7 mouse cellular contexts compared by ENCODE assay signal in the genomic region with DNA sequence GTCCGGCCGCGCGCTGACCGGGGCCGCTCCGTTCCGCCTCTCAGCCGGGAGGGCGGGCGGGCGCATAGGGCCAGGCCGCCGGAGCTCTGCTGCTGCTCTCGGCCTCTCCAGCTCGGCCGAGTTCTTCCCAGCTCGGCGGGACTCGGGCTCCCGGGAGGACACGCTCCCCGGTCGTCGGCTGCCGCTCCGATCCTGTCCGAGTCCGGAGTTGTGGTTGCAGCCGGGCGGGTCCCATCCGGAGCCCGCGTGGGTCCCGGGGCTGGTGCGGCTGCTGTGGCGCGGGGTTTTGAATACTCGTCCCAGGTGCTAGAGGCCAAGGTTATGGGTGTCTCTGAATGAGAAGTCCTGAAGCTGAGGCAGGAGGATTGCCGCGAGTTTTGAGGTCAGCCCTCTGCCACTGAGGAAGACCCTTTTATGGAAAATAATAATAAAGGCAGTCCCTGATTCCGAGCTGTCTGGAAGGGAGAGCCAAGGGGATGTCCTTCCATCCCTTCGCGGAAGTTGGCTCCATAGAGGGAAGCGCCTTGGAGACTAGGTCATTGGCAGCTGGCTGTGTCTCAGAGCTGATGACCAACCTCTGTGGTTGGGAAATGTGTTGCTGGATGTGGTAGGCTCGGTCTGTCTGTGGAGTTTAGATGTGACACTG. TPM values are rescaled to one million over a fixed set of nuclear protein-coding genes. Genes with fewer than 3 reads are reported as not detected.
DNase-seq lines count a peak whose midpoint lies in the region; ATAC-seq and TF ChIP-seq lines count a peak whose summit lies in the region.

No protein-coding gene starts in this region.

- H3K4me1 ChIP-seq in embryonic fibroblast, embryonic 13.5 days (ENCODE audit: control insufficient read depth, insufficient read depth, low read length): peaks cover 11% of the 10 kb centered on the region; the same call in 1 of the 2 replicates
- peaks cover 43% of the 10 kb centered on the region for H3K4me1 ChIP-seq in heart, embryonic 13.5 days
- peaks cover 10% of the 10 kb centered on the region; the same call in 1 of the 2 replicates for H3K4me1 ChIP-seq in small intestine, adult 2 months (ENCODE audit: control insufficient read depth, insufficient read depth, insufficient read length, low read length)

- H3K4me3 ChIP-seq in embryonic fibroblast, embryonic 13.5 days (ENCODE audit: insufficient read depth, low read length): peak overlapping the region; percentile 96
- peak overlapping the region; percentile 90 for H3K4me3 ChIP-seq in heart, embryonic 13.5 days
- peak overlapping the region; percentile 65 for H3K4me3 ChIP-seq in macrophage (ENCODE audit: inconsistent target)
- peak overlapping the region; percentile 89 for H3K4me3 ChIP-seq in small intestine, adult 2 months (ENCODE audit: low read depth, low read length)

- H3K9me3 ChIP-seq in heart, embryonic 13.5 days: no peaks in the 10 kb centered on the region

- H3K79me2 ChIP-seq in macrophage (ENCODE audit: inconsistent target): peaks cover 49% of the 10 kb centered on the region

- H3K36me3 ChIP-seq in heart, embryonic 13.5 days: no peaks in the 10 kb centered on the region
- no peaks in the 10 kb centered on the region for H3K36me3 ChIP-seq in macrophage (ENCODE audit: inconsistent target)
- H3K36me3 ChIP-seq in small intestine, adult 2 months (ENCODE audit: control insufficient read depth, insufficient read depth, low read length): no peaks in the 10 kb centered on the region

- ATAC-seq in heart, embryonic 13.5 days (ENCODE audit: extremely low read depth, insufficient number of reproducible peaks, low FRiP score, low TSS enrichment): no peak

- peak overlapping the region; percentile 95 for H3K9ac ChIP-seq in heart, embryonic 13.5 days

- peak overlapping the region; percentile 61 for H3K27ac ChIP-seq in embryonic fibroblast, embryonic 13.5 days (ENCODE audit: insufficient read depth, low read length)
- peak overlapping the region; percentile 97 for H3K27ac ChIP-seq in heart, embryonic 13.5 days (replicated peaks)
- H3K27ac ChIP-seq in macrophage: peak overlapping the region; percentile 38
- 0 out of 2 replicates have a peak overlapping the region, but pooled peaks have one; percentile 29 for H3K27ac ChIP-seq in small intestine, adult 2 months (ENCODE audit: insufficient read depth, low read depth, low read length)

- peak overlapping the region; percentile 74 for H3K4me2 ChIP-seq in heart, embryonic 13.5 days

- 0 out of 2 replicates have a peak, but pooled peaks have one; percentile 14 for TF ChIP-seq POLR2A in embryonic fibroblast, embryonic 13.5 days (IDR thresholded peaks at IDR 0.05; ENCODE audit: low read depth, low read length)
- TF ChIP-seq POLR2A in small intestine, adult 2 months (IDR thresholded peaks at IDR 0.05; ENCODE audit: low read depth, low read length): no peak

- WGBS in heart, embryonic 13.5 days: under 1% methylated on average over 39 of the region's 46 CpGs
- WGBS in macrophage (ENCODE audit: missing documents): under 1% methylated on average over 25 of the region's 46 CpGs
- under 1% methylated on average over 43 of the region's 46 CpGs for WGBS in small intestine, adult 2 months

- DNase-seq in CD8-positive naive resting alpha-beta T cell, adult 2 months (ENCODE audit: low read depth in 2 of 2, low spot score in 2 of 2): peak; percentile 33 to 40
- DNase-seq in NIH3T3 (ENCODE audit: low read depth): peak; percentile 72
- peak; percentile 46 to 76 for DNase-seq in kidney, postnatal 25 days

- no peaks in the 10 kb centered on the region for H3K27me3 ChIP-seq in heart, embryonic 13.5 days (replicated peaks)
- H3K27me3 ChIP-seq in small intestine, adult 2 months (ENCODE audit: control insufficient read depth, insufficient read depth, low read length): no peaks in the 10 kb centered on the region

- TF ChIP-seq CTCF in embryonic fibroblast, embryonic 13.5 days (IDR thresholded peaks at IDR 0.05; ENCODE audit: borderline replicate concordance, insufficient read depth, low read length): no peak
- no peak for TF ChIP-seq CTCF in small intestine, adult 2 months (IDR thresholded peaks at IDR 0.05; ENCODE audit: extremely low read depth, insufficient read length, insufficient replicate concordance, low read depth, low read length)

RNA-seq across cellular contexts. Expression of a gene that starts 0.5 kb away (rescaled TPM):
- 21.8 and 27.7 TPM in 2 replicates for polyA plus RNA-seq in embryonic fibroblast, embryonic 13.5 days (2011; ENCODE audit: insufficient read length, low read depth, missing spikeins)
- 18.3 and 19.9 TPM in 2 replicates for polyA plus RNA-seq in heart, embryonic 13.5 days (2015; fragmentation: Nextera tagmentation; extraction: Ambion mirVana)
- 100 to 1,000 TPM in 18 of 26 experiments, 10 to 100 TPM in 8; 50.9 to 597 (median 223) TPM for total RNA-seq in macrophage (2018; cell fraction: chromatin; rRNA removed)
- total RNA-seq in macrophage (2018; cell fraction: cytosol; rRNA removed): 100 to 1,000 TPM in 4 of 26 experiments, 10 to 100 TPM in 22; 24.4 to 186 (median 39.5) TPM
- total RNA-seq in macrophage (2018; cell fraction: nucleus; rRNA removed): 100 to 1,000 TPM in 15 of 26 experiments, 10 to 100 TPM in 11; 40.9 to 381 (median 133) TPM
- polyA plus RNA-seq in macrophage (2018): 25.9 to 31.2 TPM (median 30.9 TPM) in 3 replicates
- polyA plus RNA-seq in small intestine, adult 2 months (2012; rRNA removed): 7.6 and 11.5 TPM in 2 replicates

RNA-seq across cellular contexts. Expression of a gene that starts 27.4 kb away (rescaled TPM):
- 3.6 and 4.4 TPM in 2 replicates for polyA plus RNA-seq in embryonic fibroblast, embryonic 13.5 days (2011; ENCODE audit: insufficient read length, low read depth, missing spikeins)
- polyA plus RNA-seq in heart, embryonic 13.5 days (2015; fragmentation: Nextera tagmentation; extraction: Ambion mirVana): 4.0 and 4.6 TPM in 2 replicates
- 1 to 10 TPM in 15 of 26 experiments, under 1 TPM in 11; 0.45 to 3.2 (median 1.2) TPM for total RNA-seq in macrophage (2018; cell fraction: chromatin; rRNA removed)
- 1 to 10 TPM in 24 of 26 experiments, under 1 TPM in 2; 0.62 to 4.2 (median 2.2) TPM for total RNA-seq in macrophage (2018; cell fraction: cytosol; rRNA removed)
- 1 to 10 TPM in 19 of 26 experiments, under 1 TPM in 7; 0.58 to 7.0 (median 1.5) TPM for total RNA-seq in macrophage (2018; cell fraction: nucleus; rRNA removed)
- polyA plus RNA-seq in macrophage (2018): 1.4 to 5.4 TPM (median 3.3 TPM) in 3 replicates
- polyA plus RNA-seq in small intestine, adult 2 months (2012; rRNA removed): 1.3 TPM in 2 replicates

RNA-seq across cellular contexts. Expression of a gene that starts 44.8 kb away (rescaled TPM):
- 42.9 and 54.2 TPM in 2 replicates for polyA plus RNA-seq in embryonic fibroblast, embryonic 13.5 days (2011; ENCODE audit: insufficient read length, low read depth, missing spikeins)
- polyA plus RNA-seq in heart, embryonic 13.5 days (2015; fragmentation: Nextera tagmentation; extraction: Ambion mirVana): 24.7 and 33.5 TPM in 2 replicates
- total RNA-seq in macrophage (2018; cell fraction: chromatin; rRNA removed): 10 to 100 TPM; 11.8 to 29.0 (median 17.3) TPM
- total RNA-seq in macrophage (2018; cell fraction: cytosol; rRNA removed): 10 to 100 TPM; 35.7 to 44.7 (median 39.9) TPM
- total RNA-seq in macrophage (2018; cell fraction: nucleus; rRNA removed): 10 to 100 TPM; 16.7 to 43.6 (median 33.8) TPM
- polyA plus RNA-seq in macrophage (2018): 32.3 to 42.3 TPM (median 35.1 TPM) in 3 replicates
- polyA plus RNA-seq in small intestine, adult 2 months (2012; rRNA removed): 18.7 and 23.6 TPM in 2 replicates

Comparison
In these comparisons a context has a peak if more than half of its experiments do, and no peak if none do; other contexts are left out.
1. H3K27ac ChIP-seq: peak in every context shown above with its lines; median percentile 97 in heart, embryonic 13.5 days; 61 in embryonic fibroblast, embryonic 13.5 days; 38 in macrophage; 29 in small intestine, adult 2 months.